Mouse (Mus musculus) MEL (cell line): ENCODE measurements at regions not wholly inside any gene's neighbourhood (a gene's known extent, or its start where the extent isn't known, plus 50 kb on each side); places are given as distances from the start of the nearest gene placed in this dataset.

Source experiments
- DNase-seq: peaks from one replicate; pipeline ENCODE4 v3.0.0; 2011; ENCODE audit warnings: low read depth, low spot score
- H3K27ac ChIP-seq: 2 replicates; pipeline ENCODE4 v1.5.1; 2012; ENCODE audit warnings: low read depth, mild to moderate bottlenecking, control low read depth, low read length, moderate library complexity; ENCODE audit not compliant: control insufficient read depth
- H3K27me3 ChIP-seq, 2 experiments: fragments of 150-350 bp in 1 of 2; sonication (generic) in 1 of 2; 2 replicates each; pipeline ENCODE4 v1.6.1; 2012; ENCODE audit warnings: low read length in 2 of 2, mild to moderate bottlenecking in 2 of 2, improper control_type of control experiment in 1 of 2, moderate library complexity in 1 of 2; ENCODE audit not compliant: insufficient read depth in 2 of 2, control insufficient read depth in 1 of 2
- H3K36me3 ChIP-seq, 2 experiments: 2 replicates each; pipeline ENCODE4 v1.6.1; 2012 to 2014; ENCODE audit warnings: low read length in 2 of 2, improper control_type of control experiment in 1 of 2, inconsistent platforms in 1 of 2, mild to moderate bottlenecking in 1 of 2; ENCODE audit not compliant: insufficient read depth in 2 of 2, control insufficient read depth in 1 of 2
- H3K4me1 ChIP-seq, 2 experiments: fragments of 150-350 bp in 1 of 2; sonication (generic) in 1 of 2; 2 replicates each; pipeline ENCODE4 v1.6.1; 2012; ENCODE audit warnings: low read length in 2 of 2, improper control_type of control experiment in 1 of 2, mild to moderate bottlenecking in 1 of 2; ENCODE audit not compliant: insufficient read depth in 2 of 2, control insufficient read depth in 1 of 2
- H3K4me3 ChIP-seq, 2 experiments: fragments of 150-350 bp in 1 of 2; sonication (generic) in 1 of 2; 2 replicates each; pipeline ENCODE4 v1.5.1; 2012; ENCODE audit warnings: low read depth in 2 of 2, low read length in 2 of 2, mild to moderate bottlenecking in 2 of 2, moderate library complexity in 2 of 2, control low read depth in 1 of 2, improper control_type of control experiment in 1 of 2; ENCODE audit not compliant: control insufficient read depth in 1 of 2, insufficient read depth in 1 of 2
- H3K79me2 ChIP-seq: 2 replicates; pipeline ENCODE4 v1.6.1; 2012; ENCODE audit warnings: mild to moderate bottlenecking, low read length, moderate library complexity; ENCODE audit not compliant: control insufficient read depth, poor library complexity, insufficient read depth
- H3K9ac ChIP-seq: 2 replicates; pipeline ENCODE4 v1.6.1; 2012; ENCODE audit warnings: low read depth, mild to moderate bottlenecking, control low read depth, low read length, moderate library complexity; ENCODE audit not compliant: control insufficient read depth, poor library complexity, severe bottlenecking
- H3K9me3 ChIP-seq: fragments of 150-350 bp; sonication (generic); replicated peaks from 2 replicates; pipeline ENCODE4 v1.6.1; 2012; ENCODE audit warnings: mild to moderate bottlenecking, low read length, improper control_type of control experiment, moderate library complexity; ENCODE audit not compliant: insufficient read depth
- BHLHE40 ChIP-seq: IDR thresholded peaks from 2 replicates; pipeline ENCODE4 v1.6.1; 2012; ENCODE audit warnings: low read depth, mild to moderate bottlenecking, inconsistent platforms, low read length, improper control_type of control experiment, borderline replicate concordance
- CHD1 ChIP-seq: IDR thresholded peaks from 2 replicates; pipeline ENCODE4 v1.6.1; 2012; ENCODE audit warnings: low read depth, mild to moderate bottlenecking, inconsistent platforms, low read length, improper control_type of control experiment
- CHD2 ChIP-seq: IDR thresholded peaks from 2 replicates; pipeline ENCODE4 v1.6.1; 2011; ENCODE audit warnings: low read length, improper control_type of control experiment
- CTCF ChIP-seq, 3 experiments: IDR thresholded peaks in 2 of 3; conservative IDR thresholded peaks in 1 of 3; 2 replicates each; pipeline ENCODE4 v1.5.1; 2011 to 2012; ENCODE audit warnings: low read length in 3 of 3, low read depth in 2 of 3, mild to moderate bottlenecking in 2 of 3, improper control_type of control experiment in 1 of 3, inconsistent platforms in 1 of 3, mixed read lengths in 1 of 3, moderate library complexity in 1 of 3; ENCODE audit not compliant: control insufficient read depth in 1 of 3, insufficient read depth in 1 of 3, poor library complexity in 1 of 3, severe bottlenecking in 1 of 3
- E2F4 ChIP-seq: IDR thresholded peaks from 2 replicates; pipeline ENCODE4 v1.6.1; 2011; ENCODE audit warnings: low read depth, low read length, improper control_type of control experiment, borderline replicate concordance
- EP300 ChIP-seq, 2 experiments: IDR thresholded peaks; 2 replicates each; pipeline ENCODE4 v1.6.1; 2011; ENCODE audit warnings: improper control_type of control experiment in 2 of 2, low read length in 2 of 2, low read depth in 1 of 2, mild to moderate bottlenecking in 1 of 2
- GATA1 ChIP-seq: IDR thresholded peaks from 2 replicates; pipeline ENCODE4 v1.6.1; 2011; ENCODE audit warnings: low read depth, low read length, improper control_type of control experiment
- JUND ChIP-seq: IDR thresholded peaks from 2 replicates; pipeline ENCODE4 v1.6.1; 2011; ENCODE audit warnings: low read depth, mild to moderate bottlenecking, improper control_type of control experiment, low read length
- KAT2A ChIP-seq: conservative IDR thresholded peaks from 2 replicates; pipeline ENCODE4 v1.6.1; 2012; ENCODE audit warnings: low read depth, low read length, improper control_type of control experiment, inconsistent platforms
- MAFK ChIP-seq: IDR thresholded peaks from 2 replicates; pipeline ENCODE4 v1.6.1; 2011; ENCODE audit warnings: low read depth, mild to moderate bottlenecking, low read length, improper control_type of control experiment, borderline replicate concordance
- MXI1 ChIP-seq: IDR thresholded peaks from 2 replicates; pipeline ENCODE4 v1.6.1; 2011; ENCODE audit warnings: mild to moderate bottlenecking, low read depth, low read length, improper control_type of control experiment
- NRF1 ChIP-seq: IDR thresholded peaks from 2 replicates; pipeline ENCODE4 v1.6.1; 2014; ENCODE audit warnings: low read depth, mild to moderate bottlenecking, inconsistent platforms, low read length, improper control_type of control experiment, moderate library complexity; ENCODE audit not compliant: poor library complexity, insufficient read depth, severe bottlenecking
- POLR2AphosphoS2 ChIP-seq: IDR thresholded peaks from 2 replicates; pipeline ENCODE4 v1.6.1; 2011; ENCODE audit warnings: low read length, improper control_type of control experiment
- POLR2AphosphoS5 ChIP-seq: IDR thresholded peaks from 2 replicates; pipeline ENCODE4 v1.6.1; 2012; ENCODE audit warnings: low read depth, borderline replicate concordance, mild to moderate bottlenecking, inconsistent platforms, low read length, moderate library complexity, mixed read lengths
- RAD21 ChIP-seq: IDR thresholded peaks from 2 replicates; pipeline ENCODE4 v1.6.1; 2011; ENCODE audit warnings: mild to moderate bottlenecking, low read depth, low read length, improper control_type of control experiment
- RCOR1 ChIP-seq: IDR thresholded peaks from 2 replicates; pipeline ENCODE4 v1.6.1; 2012; ENCODE audit warnings: low read depth, mild to moderate bottlenecking, inconsistent platforms, low read length, improper control_type of control experiment
- SMC3 ChIP-seq: IDR thresholded peaks from 2 replicates; pipeline ENCODE4 v1.6.1; 2011; ENCODE audit warnings: low read depth, low read length, improper control_type of control experiment
- TAL1 ChIP-seq: IDR thresholded peaks from 2 replicates; pipeline ENCODE4 v1.6.1; 2012; ENCODE audit warnings: mild to moderate bottlenecking, inconsistent platforms, low read length, moderate library complexity, mixed read lengths
- TBP ChIP-seq: IDR thresholded peaks from 2 replicates; pipeline ENCODE4 v1.8.0; 2011; ENCODE audit warnings: low read depth, low read length, improper control_type of control experiment
- UBTF ChIP-seq: IDR thresholded peaks from 2 replicates; pipeline ENCODE4 v1.6.1; 2012; ENCODE audit warnings: low read depth, mild to moderate bottlenecking, inconsistent platforms, low read length, improper control_type of control experiment, moderate library complexity, borderline replicate concordance; ENCODE audit not compliant: insufficient read depth
- USF1 ChIP-seq: IDR thresholded peaks from 2 replicates; pipeline ENCODE4 v1.6.1; 2014; ENCODE audit warnings: low read depth, mild to moderate bottlenecking, inconsistent platforms, low read length, improper control_type of control experiment, moderate library complexity
- USF2 ChIP-seq, 2 experiments: IDR thresholded peaks; 2 replicates each; pipeline ENCODE4 v1.6.1; 2011 to 2012; ENCODE audit warnings: improper control_type of control experiment in 2 of 2, low read length in 2 of 2, borderline replicate concordance in 1 of 2, inconsistent platforms in 1 of 2, low read depth in 1 of 2, mild to moderate bottlenecking in 1 of 2; ENCODE audit not compliant: insufficient read depth in 1 of 2
- ZKSCAN1 ChIP-seq: IDR thresholded peaks from 2 replicates; pipeline ENCODE4 v1.6.1; 2012; ENCODE audit warnings: low read depth, mild to moderate bottlenecking, inconsistent platforms, low read length, improper control_type of control experiment, moderate library complexity
- ZMIZ1 ChIP-seq: IDR thresholded peaks from 2 replicates; pipeline ENCODE4 v1.6.1; 2012; ENCODE audit warnings: low read depth, mild to moderate bottlenecking, inconsistent platforms, low read length, improper control_type of control experiment, moderate library complexity

- no peak for DNase-seq
- Histone ChIP-seq H3K27ac (no peak overlapping the region), H3K4me3 (no peak overlapping the region), H3K9ac (no peak overlapping the region), H3K36me3 (no peaks in the 10 kb centered on the region), H3K79me2 (no peaks in the 10 kb centered on the region), H3K27me3 (no peaks in the 10 kb centered on the region), H3K4me1 (no peaks in the 10 kb centered on the region), H3K9me3 (no peaks in the 10 kb centered on the region)
- TF ChIP-seq MXI1 (no peak), E2F4 (no peak), CHD2 (no peak), BHLHE40 (no peak), ZMIZ1 (no peak), TBP (no peak), CHD1 (no peak), JUND (no peak), POLR2AphosphoS2 (no peak), USF2 (IDR thresholded peaks at IDR 0.05; ENCODE audit: borderline replicate concordance in 1 of 2, insufficient read depth in 1 of 2, low read depth in 1 of 2, low read length in 2 of 2) (no peak), RAD21 (no peak), NRF1 (no peak), RCOR1 (no peak), KAT2A (no peak), USF1 (no peak)
Measured at GRCm38 (mm10) chr2:179210164-179210805, 231.9 kb upstream of the Cdh4 start.

- Histone ChIP-seq H3K27ac (no peak overlapping the region), H3K27me3 (no peaks in the 10 kb centered on the region), H3K4me3 (no peak overlapping the region), H3K79me2 (no peaks in the 10 kb centered on the region), H3K9ac (no peak overlapping the region), H3K36me3 (no peaks in the 10 kb centered on the region), H3K9me3 (no peaks in the 10 kb centered on the region), H3K4me1 (no peaks in the 10 kb centered on the region)
- TF ChIP-seq TAL1 (no peak), POLR2AphosphoS2 (no peak), GATA1 (no peak), CTCF (IDR thresholded peaks at IDR 0.05 in 2 of 3, conservative IDR thresholded peaks at IDR 0.05 in 1 of 3; ENCODE audit: control insufficient read depth in 1 of 3, insufficient read depth in 1 of 3, low read depth in 2 of 3, low read length in 3 of 3, poor library complexity in 1 of 3, severe bottlenecking in 1 of 3) (no peak), UBTF (no peak), SMC3 (no peak), NRF1 (no peak), EP300 (IDR thresholded peaks at IDR 0.05; ENCODE audit: low read depth in 1 of 2, low read length in 2 of 2) (no peak), RAD21 (no peak), USF1 (no peak), MXI1 (no peak), JUND (no peak), POLR2AphosphoS5 (no peak), ZKSCAN1 (no peak), ZMIZ1 (no peak), MAFK (no peak)
- DNase-seq = no peak
Measured at GRCm38 (mm10) chr2:179216773-179217172, 225.5 kb upstream of the Cdh4 start.
